Mouse (Mus musculus) layer of hippocampus, postnatal 10 days (tissue): ENCODE data around the gene Magi1. TPM values are rescaled to one million over a fixed set of nuclear protein-coding genes. Genes with fewer than 3 reads are reported as not detected.
"Not testable (repeated sequence)": the region's sequence is repeated elsewhere in the genome, so short reads cannot be mapped to it uniquely, and the experiment has no call there.

Experiments
- DNase-seq, 2 experiments: peaks; one replicate each; pipeline ENCODE4 v3.0.0; 2021; ENCODE audit warnings: low spot score in 2 of 2
- total RNA-seq, 2 experiments: library from RNA; stranded (reverse); gene quantifications; 2 replicates each; pipeline ENCODE4 v1.2.3; 2021

The Magi1 gene
- total RNA-seq, 2 experiments from 2014 or later, result 51.2 to 65.8 TPM

DNA sequence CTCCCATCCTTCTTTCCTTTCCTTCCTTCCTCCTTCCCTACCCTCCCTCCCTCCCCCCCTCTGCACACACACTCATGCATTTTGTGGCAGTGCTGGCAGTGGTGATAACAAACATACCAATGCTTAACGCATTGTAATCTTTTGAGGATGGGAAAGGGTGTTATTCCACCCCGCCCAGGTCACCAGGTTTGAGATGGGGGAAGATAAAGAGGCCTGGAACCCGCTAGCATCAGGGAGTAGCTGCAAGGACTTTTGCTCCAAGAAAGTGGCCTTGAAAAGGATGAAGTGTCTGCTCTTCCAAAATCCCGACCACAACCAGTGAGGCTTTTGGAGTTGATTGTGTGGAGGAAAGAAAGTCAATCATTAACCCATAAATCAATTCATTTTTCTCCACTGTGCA, 218.9 kb downstream of the Magi1 start:
- DNase-seq, result no peak

DNA sequence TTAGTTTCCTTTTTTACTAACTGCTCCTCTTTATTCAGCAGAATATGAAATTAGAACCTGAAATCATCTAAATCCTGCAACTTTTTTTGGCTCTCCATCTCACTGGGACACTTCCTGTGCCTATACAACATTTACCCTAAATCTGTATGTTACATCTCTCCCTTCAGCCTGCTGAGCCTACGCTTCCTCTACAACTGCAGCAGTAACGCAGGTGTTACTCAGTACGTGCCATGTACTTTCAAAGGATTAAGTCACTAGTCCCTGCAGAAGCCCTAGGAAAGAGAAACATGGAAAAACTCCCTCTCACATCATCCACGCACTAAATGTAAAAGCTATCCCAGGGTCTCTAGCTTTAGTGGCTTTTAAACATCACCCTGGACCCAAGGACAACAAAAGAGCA, 220.2 kb downstream of the Magi1 start:
- DNase-seq, result no peak

DNA sequence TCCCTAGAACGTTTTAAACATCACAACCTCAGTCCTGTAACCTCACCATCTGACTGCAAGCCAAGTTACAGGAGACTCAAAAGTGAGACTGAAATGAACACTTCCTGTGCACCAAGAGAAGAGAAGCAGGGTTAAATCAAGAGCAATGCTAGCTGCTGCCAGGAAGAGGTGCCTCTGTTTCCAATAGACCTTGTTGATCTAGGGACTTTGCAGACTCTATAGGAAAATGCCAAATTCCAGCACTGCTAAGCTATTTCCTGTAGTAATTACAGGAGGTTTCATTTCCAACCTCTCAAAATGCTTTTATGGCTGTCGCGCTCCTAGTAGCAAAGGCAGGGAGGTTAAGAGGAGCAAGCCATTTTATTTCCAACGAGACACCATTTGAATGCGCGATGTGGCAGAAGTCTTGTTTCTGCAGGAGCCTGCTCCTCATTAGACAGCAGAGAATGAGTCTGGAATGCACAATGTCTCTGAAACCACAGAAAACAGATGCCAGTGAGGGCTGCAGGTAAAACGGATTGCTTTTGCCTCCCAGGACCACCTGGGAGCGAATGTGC, 222.2 kb downstream of the Magi1 start:
- DNase-seq, result no peak

DNA sequence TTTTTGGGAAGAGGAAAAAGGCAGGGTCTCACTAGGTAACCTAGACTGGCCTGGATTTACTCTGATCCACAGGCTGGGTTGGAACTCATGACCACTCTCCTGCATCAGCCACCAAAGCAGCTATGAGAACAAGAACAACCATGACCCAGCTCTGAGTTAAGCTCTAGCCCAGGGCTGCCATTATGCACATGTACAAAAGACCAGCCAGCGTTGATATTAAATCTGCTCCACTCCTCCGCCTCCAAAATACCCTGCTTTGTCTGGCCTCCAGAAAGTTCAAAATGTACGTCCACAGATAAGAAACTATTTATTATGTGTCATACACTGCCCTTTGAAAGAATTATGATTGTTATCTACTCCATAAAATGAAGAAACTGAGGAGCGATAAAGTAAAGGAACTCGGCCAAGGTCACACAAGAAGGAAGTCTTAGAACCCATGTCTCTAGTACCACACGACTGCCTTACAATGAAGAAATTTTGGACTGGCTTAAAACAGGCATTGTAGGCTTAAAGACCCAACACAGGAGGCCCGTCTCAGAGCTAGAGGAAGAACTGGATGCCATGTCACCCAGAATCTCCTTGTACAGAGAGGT, 223.0 kb downstream of the Magi1 start:
- DNase-seq, result no peak

DNA sequence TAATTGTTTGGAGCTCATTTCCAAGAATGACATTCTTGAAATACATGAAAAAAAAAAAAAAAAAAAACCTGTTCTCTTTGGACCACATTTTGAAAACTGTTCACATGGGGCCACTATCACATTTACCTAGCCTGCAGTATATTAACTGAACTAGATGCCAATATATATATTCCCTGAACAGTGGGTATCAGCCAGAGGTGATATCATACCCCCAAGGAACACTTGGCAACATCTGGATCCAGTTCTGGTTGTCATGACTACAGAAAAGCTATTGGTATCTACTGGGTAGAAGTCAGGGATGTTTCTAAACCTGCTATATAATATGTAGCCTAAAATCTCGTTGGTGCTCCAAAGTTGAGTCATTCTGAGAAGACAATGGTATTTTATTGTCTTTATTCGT, 224.6 kb downstream of the Magi1 start:
- no peak for DNase-seq

DNA sequence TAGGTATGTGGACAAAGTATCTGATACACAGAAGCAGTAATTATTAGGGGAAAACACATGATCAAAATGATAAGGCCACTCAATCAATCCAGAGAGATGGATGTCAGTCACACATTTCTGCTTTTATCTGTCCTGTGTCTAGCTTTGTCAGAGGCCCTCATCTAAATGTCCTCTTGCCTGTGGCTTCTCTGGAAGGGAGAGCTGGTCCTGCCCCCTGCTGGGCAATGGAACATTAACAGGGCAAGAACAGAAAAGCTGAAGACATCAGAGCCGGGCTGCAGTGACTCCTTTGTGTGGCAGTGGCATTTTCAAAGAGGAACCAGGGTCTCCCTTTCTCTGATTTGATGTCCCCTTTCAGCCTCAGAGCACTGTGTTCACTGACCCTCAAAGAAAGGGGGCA, 229.8 kb downstream of the Magi1 start:
- DNase-seq, result peak; percentile 66 to 74

DNA sequence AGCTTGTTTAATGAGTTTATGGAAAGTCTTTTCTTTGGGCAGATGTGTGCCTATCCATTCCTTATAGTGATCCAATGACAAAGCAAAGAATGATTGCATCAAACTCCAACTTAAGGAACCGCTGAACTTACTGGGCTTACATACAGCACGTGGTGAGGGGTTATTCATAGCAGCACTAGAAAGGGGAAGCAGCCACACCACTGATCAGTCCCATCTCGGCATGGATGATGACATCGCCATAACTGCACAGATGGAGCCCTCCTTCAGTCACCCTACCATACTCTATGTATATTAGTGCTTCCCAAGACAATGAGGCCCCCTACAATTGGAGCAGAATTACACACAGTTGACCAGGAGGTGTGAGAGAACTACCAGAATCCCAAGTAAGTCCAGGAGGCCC, 238.5 kb downstream of the Magi1 start:
- no peak for DNase-seq

DNA sequence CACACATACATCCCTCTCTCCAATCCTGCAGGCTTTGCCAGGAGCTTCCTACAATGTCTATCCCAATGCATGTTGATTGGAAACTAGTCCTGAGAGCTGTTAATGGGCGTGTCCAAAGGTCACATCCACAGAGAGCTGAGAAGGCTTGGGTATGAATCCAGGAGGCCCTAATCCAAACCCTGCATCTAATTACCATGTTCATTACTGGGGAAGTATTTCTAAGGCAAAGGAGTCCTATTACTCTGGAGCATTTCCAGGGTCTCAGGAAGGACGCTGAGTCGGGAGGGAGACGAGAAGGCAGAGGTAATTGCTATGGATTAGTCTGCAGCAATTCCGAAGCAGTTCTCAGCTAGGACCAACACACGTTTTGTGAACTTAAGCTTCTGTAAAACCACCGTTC, 240.3 kb downstream of the Magi1 start:
- no peak for DNase-seq

DNA sequence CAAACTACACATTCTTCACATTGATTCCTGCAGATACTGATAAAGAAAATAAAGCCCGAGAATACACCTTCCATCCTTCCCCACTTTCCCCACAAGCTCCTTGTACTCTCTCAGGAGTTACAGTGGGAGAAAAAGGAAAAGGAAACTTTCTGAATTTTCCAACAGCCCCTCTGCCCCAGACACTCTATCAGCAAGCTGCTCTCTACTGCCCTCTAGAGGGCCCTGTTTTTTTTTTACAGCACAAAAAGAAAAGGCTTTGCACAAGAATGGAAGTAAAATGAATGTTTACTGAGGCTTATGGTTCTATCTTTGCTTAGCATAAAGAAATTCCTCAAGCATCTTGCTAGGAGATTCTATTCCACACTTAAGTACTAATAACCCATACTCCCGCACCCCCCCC, 243.6 kb downstream of the Magi1 start:
- peak; percentile 53 to 72 for DNase-seq

DNA sequence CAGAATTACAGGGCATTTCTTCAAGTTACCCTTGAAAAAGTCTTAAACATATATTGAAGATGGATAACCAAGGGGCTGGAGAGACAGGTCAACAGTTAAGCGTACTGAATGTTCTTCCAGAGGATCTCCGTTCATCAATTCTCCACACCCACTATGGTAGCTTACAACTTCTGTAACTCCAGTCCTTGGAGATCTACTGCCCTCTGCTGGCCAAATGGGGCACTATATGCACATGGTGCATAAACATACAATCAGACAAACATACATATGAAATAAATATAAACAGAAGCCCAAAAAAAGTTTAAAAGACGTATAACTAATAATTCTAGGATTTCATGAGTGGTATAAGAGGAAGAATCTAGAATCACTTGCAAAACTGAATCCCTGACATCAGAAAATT, 244.8 kb downstream of the Magi1 start:
- no peak for DNase-seq

DNA sequence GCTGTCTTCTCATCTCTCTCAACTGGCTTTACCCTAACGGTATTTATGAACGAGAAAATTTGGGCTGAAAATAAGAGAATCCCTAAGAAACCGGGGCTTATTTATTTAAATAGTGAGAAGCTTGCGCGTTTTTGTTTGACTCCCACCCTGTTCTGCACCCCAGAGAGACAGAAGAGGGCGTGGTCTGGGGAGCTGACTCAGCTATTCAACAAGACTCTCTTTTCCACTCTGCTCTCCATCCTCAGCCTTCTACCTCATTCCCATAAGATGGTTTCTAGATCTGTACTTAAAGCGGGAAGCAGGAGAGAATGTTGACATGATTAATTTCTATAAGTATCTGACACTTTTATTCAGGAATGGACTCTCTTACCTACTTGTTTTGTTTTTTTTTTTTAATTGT, 247.2 kb downstream of the Magi1 start:
- no peak for DNase-seq

DNA sequence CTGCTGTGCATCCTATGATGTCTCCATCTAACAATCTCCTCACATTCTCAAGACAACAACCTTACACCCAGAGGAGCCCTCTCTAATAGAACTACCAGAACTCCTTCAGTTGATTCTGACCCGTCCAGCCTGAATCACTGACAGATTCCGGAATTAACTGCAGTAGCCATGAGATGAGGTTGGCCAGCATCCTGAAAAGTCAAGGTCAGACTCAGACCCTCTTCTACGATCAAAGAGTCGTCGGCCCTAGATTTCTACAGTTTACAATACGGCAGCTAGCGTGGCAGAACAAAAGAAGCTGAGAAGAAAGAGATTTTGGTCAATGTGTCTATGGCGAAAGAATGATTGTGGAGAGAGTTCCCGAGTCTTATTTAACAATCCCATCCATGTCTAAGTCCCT, 257.4 kb downstream of the Magi1 start:
- no peak for DNase-seq

DNA sequence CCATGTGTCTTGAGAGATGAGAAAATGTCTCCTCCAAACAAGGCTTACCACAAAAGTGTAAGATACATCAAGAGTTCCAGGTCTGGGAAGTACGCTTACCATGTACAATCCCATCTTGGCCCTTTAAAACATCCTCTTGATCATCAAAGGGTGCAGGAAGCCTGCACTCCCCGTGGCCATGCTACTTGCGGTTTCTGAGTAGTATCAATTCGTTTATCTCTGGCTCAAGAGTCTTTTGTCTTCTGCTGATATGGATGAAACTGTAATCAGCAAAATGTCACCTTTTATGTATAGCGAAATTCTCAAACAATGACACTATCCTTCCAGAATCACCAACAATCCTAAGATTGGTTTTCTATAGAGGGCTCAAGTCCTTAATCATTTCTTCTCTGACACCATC, 261.3 kb downstream of the Magi1 start:
- no peak for DNase-seq

DNA sequence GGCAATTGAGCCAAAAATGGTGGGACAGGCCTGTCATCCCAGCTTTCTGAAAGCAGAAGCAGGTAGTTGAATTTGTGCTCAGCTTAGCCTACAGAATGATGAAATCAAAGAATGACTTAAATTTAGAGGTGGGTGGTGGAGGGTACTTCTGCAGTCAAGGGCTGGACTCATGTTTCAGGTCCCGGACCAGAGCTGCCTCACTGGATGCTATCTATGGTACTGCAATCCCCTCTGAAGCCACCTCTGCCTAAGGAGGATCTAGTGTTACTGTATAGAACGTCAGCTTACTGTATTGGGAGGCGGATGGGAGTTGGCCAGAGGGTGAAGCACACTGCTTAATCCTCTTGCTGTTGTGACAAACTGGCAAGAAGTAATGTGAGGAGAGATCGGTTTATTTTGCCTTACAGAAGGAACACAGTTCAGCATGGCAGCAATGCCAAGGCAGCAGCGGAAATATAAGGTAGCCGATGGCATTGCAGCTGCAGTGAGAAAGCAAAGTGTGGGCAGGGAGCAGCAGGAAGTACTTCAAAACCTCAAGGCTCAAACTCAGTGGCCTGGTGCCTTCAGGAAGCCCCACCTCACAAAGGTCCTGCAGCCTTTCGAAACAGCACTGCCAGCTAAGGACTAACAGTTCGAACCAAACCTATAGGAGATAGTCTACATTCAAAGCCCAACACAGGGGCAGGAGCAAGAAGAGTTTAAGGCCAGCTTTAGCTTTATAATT, 262.3 kb downstream of the Magi1 start:
- DNase-seq, result no peak

DNA sequence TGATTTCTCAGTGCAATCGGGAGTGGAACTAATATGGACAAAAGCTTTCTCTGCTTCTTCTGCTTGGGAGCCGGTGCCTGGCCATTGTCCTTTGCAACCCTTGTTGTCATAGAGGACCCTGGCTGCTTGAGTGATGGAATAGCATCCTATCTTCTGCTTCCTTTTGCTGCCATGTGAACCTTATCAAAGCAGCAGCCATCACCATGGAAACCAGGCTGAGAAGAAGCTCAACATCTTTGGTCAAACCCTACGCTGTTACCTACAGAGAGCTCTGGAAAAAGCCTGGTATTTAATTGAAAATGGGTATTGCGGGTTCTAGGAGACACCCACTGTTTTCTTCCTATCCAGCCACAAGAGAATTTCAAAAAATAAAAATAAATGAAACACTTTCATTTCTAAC, 263.2 kb downstream of the Magi1 start:
- no peak for DNase-seq

DNA sequence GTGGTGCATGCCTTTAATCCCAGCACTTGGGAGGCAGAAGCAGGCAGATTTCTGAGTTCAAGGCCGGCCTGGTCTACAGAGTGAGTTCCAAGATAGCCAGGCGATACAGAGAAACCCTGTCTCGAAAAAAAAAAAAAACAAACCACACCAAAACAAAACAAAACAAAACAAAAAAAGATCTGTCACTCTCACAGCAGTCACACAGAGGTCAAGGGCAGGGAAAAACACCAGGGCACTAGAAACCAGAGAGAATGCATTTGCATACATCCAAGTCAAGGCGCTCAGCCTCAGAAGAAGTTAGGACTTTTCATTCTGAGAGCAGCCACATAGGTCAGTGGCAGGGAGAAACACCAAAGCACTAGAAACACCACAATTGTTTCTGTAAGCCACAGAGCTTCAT, 263.8 kb downstream of the Magi1 start:
- DNase-seq, result no peak

DNA sequence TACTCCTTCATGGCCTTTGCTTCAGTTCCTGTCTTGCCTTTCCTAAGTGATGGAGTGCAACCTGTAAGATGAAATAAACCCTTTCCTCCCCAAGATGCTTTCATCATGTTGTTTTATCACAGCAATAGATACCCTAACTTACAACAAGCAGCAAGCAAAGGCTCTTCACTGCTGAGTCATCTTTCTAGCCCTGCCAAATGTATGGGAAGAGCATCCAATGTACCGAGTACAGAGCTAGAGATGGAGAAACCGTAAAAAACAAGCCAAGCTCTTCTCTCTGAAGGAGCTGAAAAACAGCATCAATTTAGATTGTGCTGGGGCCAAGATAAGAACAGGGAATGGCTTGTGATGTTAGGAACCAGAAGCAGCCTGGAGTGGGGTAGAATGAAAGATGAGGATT, 270.0 kb downstream of the Magi1 start:
- DNase-seq, result no peak

DNA sequence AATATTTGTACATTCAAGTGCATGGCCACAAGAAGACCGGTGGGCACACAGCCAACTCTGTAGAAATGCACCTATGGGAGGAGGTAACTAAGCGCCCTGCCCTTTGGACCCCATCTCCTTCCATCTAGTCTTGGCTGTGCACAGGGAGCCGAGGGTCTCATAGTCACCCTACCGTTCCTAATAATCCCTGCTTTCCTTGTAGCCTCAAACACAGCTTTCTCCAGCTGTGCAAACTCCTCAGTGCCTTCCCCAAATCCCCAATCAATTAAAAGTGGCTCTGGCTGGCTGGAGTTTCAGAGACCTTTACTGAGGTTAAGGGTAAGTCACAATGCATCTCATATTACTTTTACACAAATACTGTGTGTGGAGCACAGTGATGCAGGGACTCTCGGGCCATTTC, 271.8 kb downstream of the Magi1 start:
- no peak for DNase-seq

DNA sequence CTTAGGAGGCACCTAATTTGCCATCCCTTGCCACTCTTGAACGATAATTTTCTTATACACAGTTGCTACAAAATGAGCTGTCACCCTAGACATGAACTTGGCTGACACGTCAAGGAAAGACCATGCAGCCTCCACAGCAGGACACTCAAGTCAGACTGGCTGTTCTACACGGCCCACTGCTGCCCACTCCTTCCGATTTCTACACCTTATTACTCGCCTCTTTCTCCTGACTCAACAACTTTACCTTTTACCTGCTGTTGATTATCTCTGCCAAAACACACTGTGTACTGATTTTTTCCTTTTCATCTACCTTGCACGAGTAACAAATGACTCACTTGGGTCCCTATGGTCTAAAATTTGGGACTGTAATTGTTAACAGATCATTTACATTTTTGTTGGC, 272.2 kb downstream of the Magi1 start:
- no peak for DNase-seq

DNA sequence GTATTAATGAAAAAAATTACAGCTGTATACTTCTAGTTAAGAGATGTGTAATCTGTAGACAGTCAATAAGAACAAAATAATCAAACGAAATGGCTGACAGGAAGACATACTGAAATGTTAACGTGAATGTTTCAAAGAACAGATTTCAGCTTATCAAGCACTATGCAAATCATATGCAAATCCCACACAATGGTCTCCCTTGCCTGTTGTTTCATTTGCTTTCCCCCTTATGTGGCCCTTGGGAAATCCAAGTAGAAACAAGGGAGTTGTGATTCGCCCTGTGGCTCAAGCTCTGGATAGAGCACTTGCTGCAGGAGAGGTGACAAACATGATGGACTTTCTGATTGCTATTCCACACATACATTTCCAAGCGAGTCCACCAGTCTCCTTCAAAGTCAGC, 275.1 kb downstream of the Magi1 start:
- no peak for DNase-seq

DNA sequence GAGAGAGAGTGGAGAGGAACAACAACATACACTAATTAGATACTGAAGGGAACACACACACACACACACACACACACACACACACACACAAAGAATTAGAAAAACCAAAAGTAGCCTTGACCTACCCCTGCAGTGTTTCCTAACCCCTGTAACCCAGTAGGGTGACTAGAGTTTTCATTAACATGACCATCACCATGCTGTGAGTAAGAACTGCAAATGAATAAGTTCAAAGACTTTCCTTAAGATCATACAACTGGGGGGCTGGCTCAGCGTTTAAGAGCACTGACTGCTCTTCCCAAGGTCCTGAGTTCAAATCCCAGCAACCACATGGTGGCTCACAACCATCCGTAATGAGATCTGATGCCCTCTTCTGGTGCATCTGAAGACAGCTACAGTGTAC, 280.1 kb downstream of the Magi1 start:
- not testable (repeated sequence) for DNase-seq

DNA sequence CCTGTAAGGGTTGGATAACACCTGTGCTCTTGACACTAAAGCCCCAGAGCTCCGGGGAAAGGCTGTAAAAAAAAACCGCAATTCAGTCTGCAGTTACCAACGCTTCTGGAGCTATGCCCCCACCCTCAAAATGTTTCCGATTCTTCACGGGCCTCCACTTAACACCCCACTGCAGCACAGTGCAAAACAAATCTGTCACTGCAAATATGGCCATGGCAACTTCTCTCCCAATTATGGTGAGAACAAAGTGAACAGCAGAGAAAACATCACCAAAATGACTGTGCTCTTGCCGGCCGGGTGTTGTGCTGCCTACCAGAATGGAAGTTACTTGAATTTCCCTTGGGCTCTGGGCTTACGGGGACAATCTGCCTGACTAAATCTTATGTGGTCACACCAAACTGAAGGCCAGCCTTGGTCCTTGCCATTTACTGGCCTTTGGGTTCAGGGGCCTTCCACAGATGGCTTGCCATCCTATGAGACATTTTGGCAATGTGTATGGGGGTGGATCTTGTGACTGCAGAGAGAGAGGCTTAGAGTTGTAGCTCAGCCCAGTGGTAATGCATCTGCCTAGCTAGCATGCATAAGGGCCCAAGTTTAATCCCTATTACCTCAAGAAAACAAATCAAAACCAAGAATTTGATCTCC, 286.8 kb downstream of the Magi1 start:
- DNase-seq, result peak; percentile 17 to 31

DNA sequence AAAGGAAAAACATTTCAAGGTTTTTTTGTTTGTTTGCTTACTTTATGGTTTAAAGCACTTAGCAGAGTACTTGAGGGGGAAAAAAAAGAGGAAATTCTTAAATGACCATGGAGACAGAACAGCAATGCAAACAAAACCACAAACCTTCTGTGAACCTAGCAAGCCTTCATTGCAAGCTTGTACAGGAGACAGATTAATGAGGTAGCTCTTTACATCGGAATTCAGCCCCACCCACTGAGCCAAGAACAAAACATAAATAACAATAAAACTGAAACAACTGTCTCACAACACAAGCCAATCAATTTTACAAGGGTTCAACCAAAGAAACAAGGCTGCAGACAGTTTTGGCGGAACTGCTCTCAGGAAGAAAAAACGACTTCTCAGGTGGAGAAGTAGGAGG, 296.2 kb downstream of the Magi1 start:
- DNase-seq, result no peak
